Mouse (Mus musculus) forebrain, embryonic 15.5 days (tissue): ENCODE results near the gene Nsd2. TPM values are rescaled to one million over a fixed set of nuclear protein-coding genes. Genes with fewer than 3 reads are reported as not detected.

ENCODE experiments used
- ATAC-seq: fragments of 200-750 bp; cut with Nextera tagmentation; replicated peaks from 2 replicates; pipeline ENCODE4 v1.8.0; 2017; ENCODE audit warnings: mild to moderate bottlenecking, moderate TSS enrichment, moderate library complexity
- H3K27ac ChIP-seq: fragments of 300-500 bp; sonication (generic); replicated peaks from 2 replicates; pipeline ENCODE4 v1.5.1; 2015; ENCODE audit warnings: mild to moderate bottlenecking, inconsistent platforms
- H3K27me3 ChIP-seq: fragments of 300-500 bp; sonication (generic); 2 replicates; pipeline ENCODE4 v1.6.1; 2015; ENCODE audit warnings: inconsistent platforms
- H3K36me3 ChIP-seq: fragments of 300-500 bp; sonication (generic); 2 replicates; pipeline ENCODE4 v1.6.1; 2015; ENCODE audit warnings: mild to moderate bottlenecking, inconsistent platforms
- H3K4me1 ChIP-seq: fragments of 300-500 bp; sonication (generic); 2 replicates; pipeline ENCODE4 v1.6.1; 2015; ENCODE audit warnings: inconsistent platforms
- H3K4me2 ChIP-seq: fragments of 300-500 bp; sonication (generic); replicated peaks from 2 replicates; pipeline ENCODE4 v1.6.1; 2015; ENCODE audit warnings: mild to moderate bottlenecking, inconsistent platforms
- H3K4me3 ChIP-seq: fragments of 300-500 bp; sonication (generic); 2 replicates; pipeline ENCODE4 v1.5.1; 2015; ENCODE audit warnings: mild to moderate bottlenecking, inconsistent platforms
- H3K9ac ChIP-seq: fragments of 300-500 bp; sonication (generic); replicated peaks from 2 replicates; pipeline ENCODE4 v1.6.1; 2015; ENCODE audit warnings: mild to moderate bottlenecking, inconsistent platforms
- H3K9me3 ChIP-seq: fragments of 300-500 bp; sonication (generic); 2 replicates; pipeline ENCODE4 v1.6.1; 2016; ENCODE audit warnings: inconsistent platforms
- WGBS: fragments of 180-500 bp; shearing (Covaris S2); methylation state at CpG from one replicate; pipeline ENCODE4 v1.1.7; 2015; ENCODE audit warnings: mixed read lengths; 5-methylcytosine and 5-hydroxymethylcytosine counted together
- polyA plus RNA-seq: library from polyadenylated mRNA; unstranded; fragments of >200 nt; fragmentation: Nextera tagmentation; extraction: Ambion mirVana; gene quantifications from 2 replicates; pipeline ENCODE4 v1.2.1, GENCODE M21; 2015

The Nsd2 gene
- polyA plus RNA-seq = 90.4 and 92.3 TPM in 2 replicates

GRCm38 (mm10) chr5:33819876-33820732, at the start of gene Nsd2:
TSS of gene Nsd2 (plus strand) at chr5:33820725.
- peak within 1 kb of the TSS; percentile 68 for H3K4me2 ChIP-seq

GRCm38 (mm10) chr5:33777195-33777594, 43.3 kb upstream of the Nsd2 start:
- Histone ChIP-seq H3K27ac (no peak overlapping the region), H3K4me3 (no peak overlapping the region), H3K36me3 (peaks cover 31% of the 10 kb centered on the region), H3K9me3 (no peaks in the 10 kb centered on the region), H3K4me1 (peaks cover 16% of the 10 kb centered on the region), H3K27me3 (no peaks in the 10 kb centered on the region), H3K4me2 (no peak overlapping the region), H3K9ac (no peak overlapping the region)
- no peak for ATAC-seq

More at GRCm38 (mm10) chr5:33819876-33820732, at the start of gene Nsd2:
- peak; percentile 86 for ATAC-seq
- under 1% methylated on average over 95 of the region's 136 CpGs for WGBS
- Histone ChIP-seq H3K27me3 (no peaks in the 10 kb centered on the region), H3K9ac (peak within 1 kb of the TSS; percentile 92), H3K27ac (peak within 1 kb of the TSS; percentile 96), H3K4me3 (peak within 1 kb of the TSS; percentile 96), H3K4me1 (peaks cover 39% of the 10 kb centered on the region), H3K36me3 (no peaks in the 10 kb centered on the region), H3K9me3 (no peaks in the 10 kb centered on the region)

- Histone ChIP-seq H3K4me2 (peak overlapping the region; percentile 91), H3K36me3 (peaks cover 14% of the 10 kb centered on the region), H3K27ac (peak overlapping the region; percentile 92), H3K4me1 (peaks cover 22% of the 10 kb centered on the region), H3K9ac (peak overlapping the region; percentile 93), H3K4me3 (peak overlapping the region; percentile 99), H3K27me3 (no peaks in the 10 kb centered on the region), H3K9me3 (no peaks in the 10 kb centered on the region)
- ATAC-seq = no peak
- WGBS = 4% methylated on average over 11 of the region's 11 CpGs
Measured at GRCm38 (mm10) chr5:33781964-33782344, 38.6 kb upstream of the Nsd2 start.

GRCm38 (mm10) chr5:33782345-33782998, 38.1 kb upstream of the Nsd2 start, which contains the start of gene Letm1:
TSS of gene Letm1 (minus strand) at chr5:33782817.
- peak within 1 kb of the TSS; percentile 92 for H3K27ac ChIP-seq
- under 1% methylated on average over 65 of the region's 65 CpGs for WGBS
- H3K27me3 ChIP-seq = no peaks in the 10 kb centered on the region
- H3K9ac ChIP-seq = peak within 1 kb of the TSS; percentile 93
- no peaks in the 10 kb centered on the region for H3K9me3 ChIP-seq
- H3K36me3 ChIP-seq = peaks cover 8% of the 10 kb centered on the region; the same call in 1 of the 2 replicates
- H3K4me3 ChIP-seq = peak within 1 kb of the TSS; percentile 99
- H3K4me1 ChIP-seq = peaks cover 22% of the 10 kb centered on the region
- ATAC-seq = peak; percentile 100
- H3K4me2 ChIP-seq = peak within 1 kb of the TSS; percentile 91

GRCm38 (mm10) chr5:33782999-33783390, 37.5 kb upstream of the Nsd2 start:
- Histone ChIP-seq H3K27ac (peak overlapping the region; percentile 92), H3K36me3 (0 out of 2 replicates have a peak, but pooled peaks cover 3% of the 10 kb centered on the region), H3K27me3 (no peaks in the 10 kb centered on the region), H3K4me2 (peak overlapping the region; percentile 91), H3K9me3 (no peaks in the 10 kb centered on the region), H3K4me3 (peak overlapping the region; percentile 99), H3K9ac (peak overlapping the region; percentile 93), H3K4me1 (peaks cover 22% of the 10 kb centered on the region)
- WGBS = 7% methylated on average over 6 of the region's 6 CpGs
- ATAC-seq = peak; percentile 85; the same call in 1 of the 2 replicates

GRCm38 (mm10) chr5:33791912-33792643, 28.4 kb upstream of the Nsd2 start:
- no peak for ATAC-seq
- WGBS = 83% methylated on average over 5 of the region's 5 CpGs
- no peak overlapping the region for H3K4me2 ChIP-seq

GRCm38 (mm10) chr5:33803337-33803736, 17.2 kb upstream of the Nsd2 start:
- WGBS = 87% methylated on average over 2 of the region's 2 CpGs
- ATAC-seq = no peak
- Histone ChIP-seq H3K9ac (no peak overlapping the region), H3K4me1 (no peaks in the 10 kb centered on the region), H3K4me3 (no peak overlapping the region), H3K36me3 (no peaks in the 10 kb centered on the region), H3K9me3 (peaks cover 15% of the 10 kb centered on the region), H3K4me2 (no peak overlapping the region), H3K27me3 (no peaks in the 10 kb centered on the region), H3K27ac (no peak overlapping the region)

More at GRCm38 (mm10) chr5:33791912-33792643, 28.4 kb upstream of the Nsd2 start:
- H3K36me3 ChIP-seq = no peaks in the 10 kb centered on the region
- no peak overlapping the region for H3K4me3 ChIP-seq
- H3K9me3 ChIP-seq = no peaks in the 10 kb centered on the region
- no peak overlapping the region for H3K9ac ChIP-seq
- no peak overlapping the region for H3K27ac ChIP-seq
- no peaks in the 10 kb centered on the region for H3K4me1 ChIP-seq
- H3K27me3 ChIP-seq = no peaks in the 10 kb centered on the region

- no peak overlapping the region for H3K4me3 ChIP-seq
- WGBS = 85% methylated on average over 4 of the region's 4 CpGs
Measured at GRCm38 (mm10) chr5:33811519-33811918, 9.0 kb upstream of the Nsd2 start.

GRCm38 (mm10) chr5:33816008-33816725, 4.4 kb upstream of the Nsd2 start:
- Histone ChIP-seq H3K27ac (no peak overlapping the region), H3K27me3 (no peaks in the 10 kb centered on the region), H3K4me2 (no peak overlapping the region), H3K9me3 (no peaks in the 10 kb centered on the region), H3K4me3 (no peak overlapping the region), H3K4me1 (peaks cover 9% of the 10 kb centered on the region), H3K36me3 (no peaks in the 10 kb centered on the region), H3K9ac (no peak overlapping the region)
- ATAC-seq = no peak
- WGBS = 84% methylated on average over 6 of the region's 6 CpGs

More at GRCm38 (mm10) chr5:33811519-33811918, 9.0 kb upstream of the Nsd2 start:
- Histone ChIP-seq H3K4me2 (no peak overlapping the region), H3K9me3 (no peaks in the 10 kb centered on the region), H3K27me3 (no peaks in the 10 kb centered on the region), H3K4me1 (no peaks in the 10 kb centered on the region), H3K9ac (no peak overlapping the region), H3K36me3 (no peaks in the 10 kb centered on the region), H3K27ac (no peak overlapping the region)
- ATAC-seq = no peak

GRCm38 (mm10) chr5:33818104-33818503, 2.4 kb upstream of the Nsd2 start:
- Histone ChIP-seq H3K4me2 (no peak overlapping the region), H3K27me3 (no peaks in the 10 kb centered on the region), H3K36me3 (no peaks in the 10 kb centered on the region), H3K4me3 (no peak overlapping the region), H3K4me1 (peaks cover 23% of the 10 kb centered on the region), H3K9ac (no peak overlapping the region), H3K9me3 (no peaks in the 10 kb centered on the region), H3K27ac (no peak overlapping the region)
- 11% methylated on average over 5 of the region's 5 CpGs for WGBS
- no peak for ATAC-seq

- H3K36me3 ChIP-seq = no peaks in the 10 kb centered on the region
- peak overlapping the region; percentile 96 for H3K4me3 ChIP-seq
- no peaks in the 10 kb centered on the region for H3K9me3 ChIP-seq
- H3K4me2 ChIP-seq = peak overlapping the region; percentile 68
- 6% methylated on average over 8 of the region's 9 CpGs for WGBS
- peak overlapping the region; percentile 77 for H3K9ac ChIP-seq
- no peaks in the 10 kb centered on the region for H3K27me3 ChIP-seq
- peak; percentile 21 for ATAC-seq
- peaks cover 31% of the 10 kb centered on the region for H3K4me1 ChIP-seq
- peak overlapping the region; percentile 96 for H3K27ac ChIP-seq
Measured at GRCm38 (mm10) chr5:33819141-33819875, 1.2 kb upstream of the Nsd2 start.
